Mouse (Mus musculus): ENCODE data around the gene Arpp19. TPM values are rescaled to one million over a fixed set of nuclear protein-coding genes. Genes with fewer than 3 reads are reported as not detected.

The Arpp19 gene
- total RNA-seq, 1 experiment, result 192 TPM

- in situ Hi-C loops (cut with MboI; ENCODE audit: low sequenced_read_pairs in 2 of 2, unreplicated experiment in 2 of 2), result no loop called here
- no peak overlapping the region for H3K4me3 ChIP-seq (ENCODE audit: insufficient read depth in 1 of 2, low read depth in 1 of 2, low read length in 2 of 2, poor library complexity in 1 of 2, severe bottlenecking in 1 of 2)
- H3K27ac ChIP-seq (ENCODE audit: insufficient read depth, low read depth, low read length, poor library complexity, severe bottlenecking), result no peak overlapping the region
- no peak for TF ChIP-seq MAFK (IDR thresholded peaks at IDR 0.05; ENCODE audit: insufficient read depth, low read depth, low read length)
- no peak for TF ChIP-seq ZNF384 (IDR thresholded peaks at IDR 0.05; ENCODE audit: low read depth, low read length)
- no peak for TF ChIP-seq HCFC1 (IDR thresholded peaks at IDR 0.05; ENCODE audit: borderline replicate concordance, insufficient read depth, low read length)
- no peak for TF ChIP-seq CHD2 (IDR thresholded peaks at IDR 0.05; ENCODE audit: low read depth, low read length)
- TF ChIP-seq ZC3H11A (IDR thresholded peaks at IDR 0.05; ENCODE audit: borderline replicate concordance, low read depth, low read length), result no peak
- H3K36me3 ChIP-seq (ENCODE audit: control insufficient read depth, insufficient read depth, low read length, poor library complexity, severe bottlenecking), result peaks cover 2% of the 10 kb centered on the region
- no peaks in the 10 kb centered on the region for H3K4me1 ChIP-seq (ENCODE audit: control insufficient read depth in 2 of 2, insufficient read depth in 2 of 2, low read length in 2 of 2, poor library complexity in 1 of 2)
- no peak overlapping the region for H3K9ac ChIP-seq (ENCODE audit: insufficient read depth, low read depth, low read length, poor library complexity, severe bottlenecking)
- no peak for DNase-seq (ENCODE audit: low read depth, low spot score)
- H3K9me3 ChIP-seq (ENCODE audit: control insufficient read depth, insufficient read depth, low read depth, low read length), result no peaks in the 10 kb centered on the region
Observed at GRCm38 (mm10) chr9:75047079-75047478, 9.7 kb downstream of the Arpp19 start.

- no peak for DNase-seq (ENCODE audit: low read depth, low spot score)
- Histone ChIP-seq H3K4me3 (ENCODE audit: insufficient read depth in 1 of 2, low read depth in 1 of 2, low read length in 2 of 2, poor library complexity in 1 of 2, severe bottlenecking in 1 of 2) (no peak overlapping the region), H3K36me3 (ENCODE audit: control insufficient read depth, insufficient read depth, low read length, poor library complexity, severe bottlenecking) (no peaks in the 10 kb centered on the region), H3K4me1 (ENCODE audit: control insufficient read depth in 2 of 2, insufficient read depth in 2 of 2, low read length in 2 of 2, poor library complexity in 1 of 2) (no peaks in the 10 kb centered on the region), H3K9ac (ENCODE audit: insufficient read depth, low read depth, low read length, poor library complexity, severe bottlenecking) (no peak overlapping the region), H3K27ac (ENCODE audit: insufficient read depth, low read depth, low read length, poor library complexity, severe bottlenecking) (no peak overlapping the region), H3K9me3 (ENCODE audit: control insufficient read depth, insufficient read depth, low read depth, low read length) (no peaks in the 10 kb centered on the region)
- TF ChIP-seq MAFK (IDR thresholded peaks at IDR 0.05; ENCODE audit: insufficient read depth, low read depth, low read length) (no peak), CHD2 (IDR thresholded peaks at IDR 0.05; ENCODE audit: low read depth, low read length) (no peak)
- in situ Hi-C loops (cut with MboI; ENCODE audit: low sequenced_read_pairs in 2 of 2, unreplicated experiment in 2 of 2), result no loop called here
Observed at GRCm38 (mm10) chr9:75049100-75049499, 11.7 kb downstream of the Arpp19 start.

GRCm38 (mm10) chr9:75050003-75050402 is 12.6 kb downstream of the Arpp19 start:
- Histone ChIP-seq H3K36me3 (ENCODE audit: control insufficient read depth, insufficient read depth, low read length, poor library complexity, severe bottlenecking) (no peaks in the 10 kb centered on the region), H3K9ac (ENCODE audit: insufficient read depth, low read depth, low read length, poor library complexity, severe bottlenecking) (no peak overlapping the region), H3K4me1 (ENCODE audit: control insufficient read depth in 2 of 2, insufficient read depth in 2 of 2, low read length in 2 of 2, poor library complexity in 1 of 2) (no peaks in the 10 kb centered on the region), H3K9me3 (ENCODE audit: control insufficient read depth, insufficient read depth, low read depth, low read length) (no peaks in the 10 kb centered on the region), H3K27ac (ENCODE audit: insufficient read depth, low read depth, low read length, poor library complexity, severe bottlenecking) (no peak overlapping the region), H3K4me3 (ENCODE audit: insufficient read depth in 1 of 2, low read depth in 1 of 2, low read length in 2 of 2, poor library complexity in 1 of 2, severe bottlenecking in 1 of 2) (no peak overlapping the region)
- DNase-seq (ENCODE audit: low read depth, low spot score), result peak; percentile 28
- no peak for TF ChIP-seq ZNF384 (IDR thresholded peaks at IDR 0.05; ENCODE audit: low read depth, low read length)
- TF ChIP-seq CHD2 (IDR thresholded peaks at IDR 0.05; ENCODE audit: low read depth, low read length), result no peak
- no peak for TF ChIP-seq ZC3H11A (IDR thresholded peaks at IDR 0.05; ENCODE audit: borderline replicate concordance, low read depth, low read length)
- no peak for TF ChIP-seq MAFK (IDR thresholded peaks at IDR 0.05; ENCODE audit: insufficient read depth, low read depth, low read length)
- no peak for TF ChIP-seq HCFC1 (IDR thresholded peaks at IDR 0.05; ENCODE audit: borderline replicate concordance, insufficient read depth, low read length)
- in situ Hi-C loops (cut with MboI; ENCODE audit: low sequenced_read_pairs in 2 of 2, unreplicated experiment in 2 of 2), result no loop called here

GRCm38 (mm10) chr9:75051841-75052240 is 14.4 kb downstream of the Arpp19 start:
- H3K9me3 ChIP-seq (ENCODE audit: control insufficient read depth, insufficient read depth, low read depth, low read length), result no peaks in the 10 kb centered on the region
- H3K27ac ChIP-seq (ENCODE audit: insufficient read depth, low read depth, low read length, poor library complexity, severe bottlenecking), result no peak overlapping the region
- TF ChIP-seq MAFK (IDR thresholded peaks at IDR 0.05; ENCODE audit: insufficient read depth, low read depth, low read length), result no peak
- TF ChIP-seq ZC3H11A (IDR thresholded peaks at IDR 0.05; ENCODE audit: borderline replicate concordance, low read depth, low read length), result no peak
- TF ChIP-seq ZNF384 (IDR thresholded peaks at IDR 0.05; ENCODE audit: low read depth, low read length), result no peak
- TF ChIP-seq CHD2 (IDR thresholded peaks at IDR 0.05; ENCODE audit: low read depth, low read length), result no peak
- no peak for TF ChIP-seq HCFC1 (IDR thresholded peaks at IDR 0.05; ENCODE audit: borderline replicate concordance, insufficient read depth, low read length)
- no peak overlapping the region for H3K9ac ChIP-seq (ENCODE audit: insufficient read depth, low read depth, low read length, poor library complexity, severe bottlenecking)
- no peaks in the 10 kb centered on the region for H3K4me1 ChIP-seq (ENCODE audit: control insufficient read depth in 2 of 2, insufficient read depth in 2 of 2, low read length in 2 of 2, poor library complexity in 1 of 2)
- no peak for DNase-seq (ENCODE audit: low read depth, low spot score)
- H3K36me3 ChIP-seq (ENCODE audit: control insufficient read depth, insufficient read depth, low read length, poor library complexity, severe bottlenecking), result peaks cover 4% of the 10 kb centered on the region
- in situ Hi-C loops (cut with MboI; ENCODE audit: low sequenced_read_pairs in 2 of 2, unreplicated experiment in 2 of 2), result no loop called here
- H3K4me3 ChIP-seq (ENCODE audit: insufficient read depth in 1 of 2, low read depth in 1 of 2, low read length in 2 of 2, poor library complexity in 1 of 2, severe bottlenecking in 1 of 2), result no peak overlapping the region

- Histone ChIP-seq H3K27ac (ENCODE audit: insufficient read depth, low read depth, low read length, poor library complexity, severe bottlenecking) (no peak overlapping the region), H3K9ac (ENCODE audit: insufficient read depth, low read depth, low read length, poor library complexity, severe bottlenecking) (no peak overlapping the region), H3K4me1 (ENCODE audit: control insufficient read depth in 2 of 2, insufficient read depth in 2 of 2, low read length in 2 of 2, poor library complexity in 1 of 2) (no peaks in the 10 kb centered on the region), H3K9me3 (ENCODE audit: control insufficient read depth, insufficient read depth, low read depth, low read length) (no peaks in the 10 kb centered on the region), H3K36me3 (ENCODE audit: control insufficient read depth, insufficient read depth, low read length, poor library complexity, severe bottlenecking) (peaks cover 7% of the 10 kb centered on the region), H3K4me3 (ENCODE audit: insufficient read depth in 1 of 2, low read depth in 1 of 2, low read length in 2 of 2, poor library complexity in 1 of 2, severe bottlenecking in 1 of 2) (no peak overlapping the region)
- TF ChIP-seq CHD2 (IDR thresholded peaks at IDR 0.05; ENCODE audit: low read depth, low read length), result no peak
- no peak for TF ChIP-seq ZNF384 (IDR thresholded peaks at IDR 0.05; ENCODE audit: low read depth, low read length)
- TF ChIP-seq ZC3H11A (IDR thresholded peaks at IDR 0.05; ENCODE audit: borderline replicate concordance, low read depth, low read length), result no peak
- no peak for TF ChIP-seq HCFC1 (IDR thresholded peaks at IDR 0.05; ENCODE audit: borderline replicate concordance, insufficient read depth, low read length)
- TF ChIP-seq MAFK (IDR thresholded peaks at IDR 0.05; ENCODE audit: insufficient read depth, low read depth, low read length), result no peak
- in situ Hi-C loops (cut with MboI; ENCODE audit: low sequenced_read_pairs in 2 of 2, unreplicated experiment in 2 of 2), result no loop called here
- no peak for DNase-seq (ENCODE audit: low read depth, low spot score)
Observed at GRCm38 (mm10) chr9:75055046-75055445, 17.6 kb downstream of the Arpp19 start.
